Mouse (Mus musculus): Measurements from ENCODE around the gene Sh2d3c.

Gene Sh2d3c

GRCm38 (mm10) chr2:32791297-32791696 lies 70.4 kb downstream of the Sh2d3c start:
- no peak for DNase-seq (ENCODE audit: low spot score in 2 of 2)

- DNase-seq (ENCODE audit: low spot score in 2 of 2): no peak
Measured at GRCm38 (mm10) chr2:32795748-32796418, 75.0 kb downstream of the Sh2d3c start.

GRCm38 (mm10) chr2:32798251-32798962 lies 77.6 kb downstream of the Sh2d3c start:
- DNase-seq (ENCODE audit: low spot score in 2 of 2): no peak

Measured in frontal cortex, postnatal 25 days (tissue).